Mouse (Mus musculus) cerebellum, adult 11 months (tissue): ENCODE data around the gene Thsd4.

ENCODE experiments used
- DNase-seq: peaks from one replicate; pipeline ENCODE4 v3.0.0; 2022

Gene Thsd4

GRCm38 (mm10) chr9:60373161-60373737, 148.6 kb downstream of the Thsd4 start:
- DNase-seq: no peak

- DNase-seq: no peak
Observed at GRCm38 (mm10) chr9:60368516-60368915, 153.3 kb downstream of the Thsd4 start.

GRCm38 (mm10) chr9:60367617-60368305, 154.1 kb downstream of the Thsd4 start:
- DNase-seq: no peak

- DNase-seq: no peak
Observed at GRCm38 (mm10) chr9:60364166-60364781, 157.6 kb downstream of the Thsd4 start.

- DNase-seq: no peak
Observed at GRCm38 (mm10) chr9:60352351-60352750, 169.5 kb downstream of the Thsd4 start.

GRCm38 (mm10) chr9:60351153-60351552, 170.7 kb downstream of the Thsd4 start:
- no peak for DNase-seq

GRCm38 (mm10) chr9:60336147-60336546, 185.7 kb downstream of the Thsd4 start:
- DNase-seq: no peak

- no peak for DNase-seq
Observed at GRCm38 (mm10) chr9:60335455-60335854, 186.4 kb downstream of the Thsd4 start.

- no peak for DNase-seq
Observed at GRCm38 (mm10) chr9:60329911-60330310, 191.9 kb downstream of the Thsd4 start.

- no peak for DNase-seq
Observed at GRCm38 (mm10) chr9:60324716-60325115, 197.1 kb downstream of the Thsd4 start.

- DNase-seq: no peak
Observed at GRCm38 (mm10) chr9:60323435-60323834, 198.4 kb downstream of the Thsd4 start.

GRCm38 (mm10) chr9:60317291-60317690, 204.6 kb downstream of the Thsd4 start:
- no peak for DNase-seq

GRCm38 (mm10) chr9:60316510-60316909, 205.3 kb downstream of the Thsd4 start:
- no peak for DNase-seq

- no peak for DNase-seq
Observed at GRCm38 (mm10) chr9:60315533-60315932, 206.3 kb downstream of the Thsd4 start.

- DNase-seq: no peak
Observed at GRCm38 (mm10) chr9:60313661-60314060, 208.2 kb downstream of the Thsd4 start.

GRCm38 (mm10) chr9:60312670-60313069, 209.2 kb downstream of the Thsd4 start:
- DNase-seq: no peak

GRCm38 (mm10) chr9:60311594-60312128, 210.2 kb downstream of the Thsd4 start:
- no peak for DNase-seq

- no peak for DNase-seq
Observed at GRCm38 (mm10) chr9:60310741-60311317, 211.0 kb downstream of the Thsd4 start.

GRCm38 (mm10) chr9:60309786-60310711, 211.8 kb downstream of the Thsd4 start:
- peak; percentile 88 for DNase-seq

- DNase-seq: no peak
Observed at GRCm38 (mm10) chr9:60308182-60308581, 213.7 kb downstream of the Thsd4 start.

GRCm38 (mm10) chr9:60307469-60307868, 214.4 kb downstream of the Thsd4 start:
- DNase-seq: no peak

GRCm38 (mm10) chr9:60306241-60306640, 215.6 kb downstream of the Thsd4 start:
- DNase-seq: peak; percentile 42
